Mouse (Mus musculus) C2C12 (cell line): ENCODE data around the gene Rhbdl3.

ENCODE experiments used
- CTCF ChIP-seq: IDR thresholded peaks from one replicate; pipeline ENCODE4 v1.5.1; 2011; ENCODE audit not compliant: control insufficient read depth, insufficient read depth, insufficient read length
- USF1 ChIP-seq: IDR thresholded peaks from one replicate; pipeline ENCODE4 v1.6.1; 2011; ENCODE audit warnings: low read depth, mild to moderate bottlenecking, control low read depth, moderate library complexity

DNA sequence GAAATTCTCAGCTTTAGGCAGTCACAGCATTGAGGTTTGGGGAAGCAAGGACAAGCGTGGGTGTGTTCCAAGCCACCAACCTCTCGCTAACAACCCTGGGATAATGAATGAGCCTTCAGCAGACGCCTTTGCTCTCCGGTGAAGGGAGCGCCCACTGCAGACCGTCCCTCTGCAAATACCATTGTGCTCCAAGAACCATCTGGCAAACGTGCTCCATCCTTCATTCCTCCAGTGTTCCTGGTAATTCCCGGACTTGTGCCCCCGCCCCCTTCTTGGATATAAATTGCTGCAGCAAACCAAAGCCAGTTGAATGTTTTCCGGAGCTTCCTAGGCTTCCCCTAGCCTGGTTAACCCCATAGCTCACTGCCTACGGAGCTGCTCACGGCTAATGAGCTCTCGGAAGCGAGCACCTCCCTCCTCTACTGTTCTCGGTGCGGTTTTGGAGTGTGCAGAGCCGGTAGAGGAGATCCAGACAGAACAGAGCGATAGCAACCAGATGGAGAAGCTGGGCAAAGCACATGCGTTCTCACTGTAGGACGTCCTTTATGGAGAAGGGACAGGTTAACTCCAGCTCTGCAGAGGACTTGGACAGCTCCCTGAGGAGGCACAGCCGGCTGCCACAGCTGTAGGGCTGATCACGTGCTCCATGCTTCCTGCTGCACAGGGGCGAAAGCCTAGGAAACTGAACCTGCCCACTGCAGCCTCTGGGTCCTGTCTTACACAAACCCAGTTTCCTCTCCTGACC is 10.8 kb upstream of the Rhbdl3 start:
- TF ChIP-seq CTCF (no peak), USF1 (peak; percentile 62)
